Mouse (Mus musculus) myocyte (in vitro differentiated cells): Measurements from ENCODE around the gene Prkn. TPM values are rescaled to one million over a fixed set of nuclear protein-coding genes. Genes with fewer than 3 reads are reported as not detected.

ENCODE experiments used
- H3K27me3 ChIP-seq: one replicate; pipeline ENCODE4 v1.6.1; 2011; ENCODE audit not compliant: control insufficient read depth, insufficient read depth, insufficient read length
- H3K36me3 ChIP-seq: one replicate; pipeline ENCODE4 v1.6.1; 2011; ENCODE audit not compliant: control insufficient read depth, insufficient read depth
- H3K4me2 ChIP-seq: one replicate; pipeline ENCODE4 v1.6.1; 2011; ENCODE audit warnings: low read depth, control low read depth
- H3K4me3 ChIP-seq: one replicate; pipeline ENCODE4 v1.5.1; 2011; ENCODE audit warnings: mild to moderate bottlenecking, control low read depth, moderate library complexity
- H3K79me2 ChIP-seq: one replicate; pipeline ENCODE4 v1.6.1; 2011; ENCODE audit not compliant: control insufficient read depth, insufficient read depth
- H3ac ChIP-seq: one replicate; pipeline ENCODE4 v1.6.1; 2011; ENCODE audit not compliant: control insufficient read depth, insufficient read length
- CEBPB ChIP-seq: IDR thresholded peaks from 2 replicates; pipeline ENCODE4 v1.6.1; 2011; ENCODE audit warnings: mild to moderate bottlenecking, moderate library complexity; ENCODE audit not compliant: poor library complexity, insufficient read depth, severe bottlenecking
- E2F4 ChIP-seq: IDR thresholded peaks from one replicate; pipeline ENCODE4 v1.6.1; 2011; ENCODE audit warnings: mild to moderate bottlenecking, control low read depth, moderate library complexity; ENCODE audit not compliant: insufficient read depth
- MAX ChIP-seq: IDR thresholded peaks from one replicate; pipeline ENCODE4 v1.6.1; 2011; ENCODE audit warnings: low read depth, mild to moderate bottlenecking, control low read depth
- MYOD1 ChIP-seq, 3 experiments: IDR thresholded peaks; one replicate each; pipeline ENCODE4 v1.6.1; 2011; ENCODE audit warnings: control low read depth in 2 of 3, low read depth in 2 of 3, mild to moderate bottlenecking in 2 of 3, moderate library complexity in 1 of 3; ENCODE audit not compliant: insufficient read length in 2 of 3, control insufficient read depth in 1 of 3
- MYOG ChIP-seq, 3 experiments: IDR thresholded peaks; one replicate each; pipeline ENCODE4 v1.6.1; 2011; ENCODE audit warnings: control low read depth in 2 of 3, low read depth in 2 of 3, mild to moderate bottlenecking in 2 of 3; ENCODE audit not compliant: insufficient read length in 2 of 3, control insufficient read depth in 1 of 3, insufficient read depth in 1 of 3
- POLR2A ChIP-seq: IDR thresholded peaks from one replicate; pipeline ENCODE4 v1.6.1; 2011; ENCODE audit warnings: low read depth, mild to moderate bottlenecking, control low read depth, moderate library complexity; ENCODE audit not compliant: insufficient read length
- POLR2AphosphoS2 ChIP-seq: IDR thresholded peaks from one replicate; pipeline ENCODE4 v1.6.1; 2011; ENCODE audit warnings: low read depth, control low read depth; ENCODE audit not compliant: insufficient read length
- REST ChIP-seq: IDR thresholded peaks from one replicate; pipeline ENCODE4 v1.6.1; 2011; ENCODE audit warnings: mild to moderate bottlenecking, control low read depth, moderate library complexity; ENCODE audit not compliant: insufficient read depth, insufficient read length
- SRF ChIP-seq: IDR thresholded peaks from one replicate; pipeline ENCODE4 v1.6.1; 2011; ENCODE audit warnings: low read depth; ENCODE audit not compliant: control insufficient read depth, insufficient read length
- TCF12 ChIP-seq: IDR thresholded peaks from one replicate; pipeline ENCODE4 v1.6.1; 2011; ENCODE audit warnings: mild to moderate bottlenecking, control low read depth; ENCODE audit not compliant: poor library complexity, insufficient read depth, severe bottlenecking
- TCF3 ChIP-seq: IDR thresholded peaks from one replicate; pipeline ENCODE4 v1.6.1; 2011; ENCODE audit warnings: low read depth, control low read depth; ENCODE audit not compliant: insufficient read length
- USF1 ChIP-seq: IDR thresholded peaks from one replicate; pipeline ENCODE4 v1.6.1; 2011; ENCODE audit warnings: low read depth, mild to moderate bottlenecking, control low read depth, moderate library complexity
- polyA plus RNA-seq: library from polyadenylated mRNA; unstranded; fragments of >200 nt; fragmentation: generic; extraction: Trizol; gene quantifications from one replicate; pipeline ENCODE4 v1.2.1, GENCODE M21; 2012; ENCODE audit warnings: missing spikeins

The Prkn gene
- polyA plus RNA-seq, 1 experiment = 0.26 TPM

DNA sequence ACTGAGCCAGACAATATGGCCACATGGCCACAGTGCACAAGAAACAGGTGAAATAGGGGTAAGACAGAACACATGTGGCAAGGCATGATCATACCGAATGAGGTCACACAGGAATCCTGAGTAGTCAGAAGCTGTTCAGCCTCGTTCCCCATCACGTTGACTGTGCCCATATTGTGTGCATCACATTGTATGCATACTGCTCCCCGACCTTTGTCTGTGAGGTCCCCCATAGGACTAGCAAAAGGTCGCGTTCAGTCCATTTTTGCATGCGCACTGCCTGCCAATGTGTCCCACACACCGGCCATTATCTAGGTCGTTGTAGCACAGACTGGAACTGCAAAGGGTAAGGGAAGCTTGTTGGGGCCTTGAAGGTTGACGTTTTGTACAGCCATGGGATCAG, 1030.4 kb downstream of the Prkn start:
- H3K79me2 ChIP-seq = no peaks in the 10 kb centered on the region
- no peak overlapping the region for H3ac ChIP-seq
- H3K36me3 ChIP-seq = no peaks in the 10 kb centered on the region
- H3K27me3 ChIP-seq = no peaks in the 10 kb centered on the region
- no peak overlapping the region for H3K4me3 ChIP-seq
- no peak overlapping the region for H3K4me2 ChIP-seq
- TF ChIP-seq MAX (no peak), REST (no peak), MYOD1 (IDR thresholded peaks at IDR 0.05; ENCODE audit: control insufficient read depth in 1 of 3, insufficient read length in 2 of 3, low read depth in 2 of 3) (no peak), SRF (no peak), E2F4 (no peak), USF1 (no peak), POLR2AphosphoS2 (no peak), TCF12 (no peak), MYOG (IDR thresholded peaks at IDR 0.05; ENCODE audit: control insufficient read depth in 1 of 3, insufficient read depth in 1 of 3, insufficient read length in 2 of 3, low read depth in 2 of 3) (no peak), POLR2A (no peak), TCF3 (no peak), CEBPB (no peak)

DNA sequence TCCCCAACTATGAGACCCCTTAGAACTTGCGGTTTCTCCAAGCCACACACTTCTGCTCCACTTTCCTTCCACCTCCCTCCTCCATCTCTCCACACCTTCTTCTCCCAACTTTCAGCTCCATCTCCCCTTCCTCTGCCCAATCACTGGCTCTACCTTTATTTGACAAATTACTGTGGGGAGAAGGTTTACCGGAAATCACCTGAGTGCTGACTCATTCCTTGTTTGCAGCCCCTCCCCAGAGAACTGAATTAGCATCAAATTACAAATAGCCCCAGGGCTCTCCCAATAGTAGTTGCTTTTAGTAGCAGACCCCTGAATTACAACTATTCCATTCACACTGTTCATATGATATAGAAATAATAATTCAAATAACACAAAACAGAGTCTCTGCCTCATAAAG, 1036.1 kb downstream of the Prkn start:
- no peak for TF ChIP-seq POLR2A
- no peak for TF ChIP-seq USF1
- no peak for TF ChIP-seq E2F4
- TF ChIP-seq MYOD1 (IDR thresholded peaks at IDR 0.05; ENCODE audit: control insufficient read depth in 1 of 3, insufficient read length in 2 of 3, low read depth in 2 of 3) = no peak
- no peak for TF ChIP-seq TCF12
- TF ChIP-seq MAX = no peak
- no peak for TF ChIP-seq SRF
- TF ChIP-seq TCF3 = no peak
- no peak for TF ChIP-seq CEBPB
- TF ChIP-seq MYOG (IDR thresholded peaks at IDR 0.05; ENCODE audit: control insufficient read depth in 1 of 3, insufficient read depth in 1 of 3, insufficient read length in 2 of 3, low read depth in 2 of 3) = no peak
- TF ChIP-seq POLR2AphosphoS2 = no peak
- TF ChIP-seq REST = no peak
- no peak overlapping the region for H3ac ChIP-seq
- no peaks in the 10 kb centered on the region for H3K36me3 ChIP-seq
- H3K4me2 ChIP-seq = no peak overlapping the region
- H3K27me3 ChIP-seq = no peaks in the 10 kb centered on the region
- H3K79me2 ChIP-seq = no peaks in the 10 kb centered on the region
- H3K4me3 ChIP-seq = no peak overlapping the region

DNA sequence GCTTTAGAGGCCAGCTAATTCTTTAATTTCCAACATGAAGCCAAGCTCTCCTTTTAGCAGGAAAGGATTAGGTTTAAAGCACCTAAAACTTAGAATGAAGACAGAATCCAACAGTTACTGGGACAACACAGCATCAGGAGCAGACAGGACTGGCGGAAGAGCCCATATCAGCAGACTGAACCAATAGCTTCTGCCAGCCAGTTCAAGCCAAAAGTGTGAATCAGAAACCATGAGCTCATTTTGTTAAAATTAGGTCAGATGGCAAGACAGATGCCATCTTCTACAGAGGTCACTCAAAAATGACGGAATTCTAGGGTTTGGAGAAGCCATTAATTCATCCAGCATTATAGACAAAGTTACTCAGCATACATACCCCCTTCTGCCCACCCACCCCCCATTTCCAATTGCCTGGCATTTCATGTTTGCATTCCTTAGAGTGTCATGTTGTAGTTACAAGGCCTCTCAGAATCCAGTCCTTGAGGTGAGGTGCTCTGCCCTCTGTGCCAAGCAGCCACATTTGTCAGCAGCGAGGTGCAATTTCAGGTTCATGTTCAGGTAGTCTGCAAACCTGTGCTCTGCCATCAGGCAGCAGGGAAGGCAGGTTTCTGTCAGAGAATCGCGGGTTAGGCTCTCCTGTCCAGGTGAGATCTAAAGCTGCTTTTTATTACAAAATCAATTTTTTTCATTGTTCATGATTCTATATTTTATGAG, 1041.1 kb downstream of the Prkn start:
- H3K36me3 ChIP-seq = no peaks in the 10 kb centered on the region
- H3K4me3 ChIP-seq = no peak overlapping the region
- no peak overlapping the region for H3ac ChIP-seq
- no peaks in the 10 kb centered on the region for H3K27me3 ChIP-seq
- H3K79me2 ChIP-seq = no peaks in the 10 kb centered on the region
- H3K4me2 ChIP-seq = no peak overlapping the region
- TF ChIP-seq POLR2AphosphoS2 (no peak), MAX (no peak), POLR2A (no peak), TCF3 (no peak), SRF (no peak), CEBPB (no peak)

DNA sequence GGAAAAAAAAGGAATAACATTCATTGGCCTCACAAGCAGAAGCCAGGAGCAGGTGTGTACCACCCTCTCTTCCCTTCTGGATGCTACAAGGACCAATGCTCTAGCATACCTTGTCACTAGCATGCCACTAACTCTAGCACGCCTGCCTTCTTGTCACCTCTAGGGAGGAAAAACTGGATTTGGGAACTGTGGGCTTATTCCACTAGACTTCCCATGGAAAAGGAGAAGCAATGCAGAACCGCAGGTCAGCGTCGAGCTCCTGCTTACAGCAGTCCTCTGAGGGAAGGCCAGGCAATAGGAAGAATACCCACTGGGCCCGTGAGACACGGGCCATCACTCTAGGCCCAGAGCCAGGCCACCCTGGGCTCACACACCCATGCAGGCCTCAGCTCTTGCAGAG, 1045.4 kb downstream of the Prkn start:
- Histone ChIP-seq H3K36me3 (no peaks in the 10 kb centered on the region), H3ac (no peak overlapping the region), H3K4me3 (no peak overlapping the region), H3K4me2 (no peak overlapping the region), H3K79me2 (no peaks in the 10 kb centered on the region), H3K27me3 (no peaks in the 10 kb centered on the region)
- TF ChIP-seq MYOD1 (IDR thresholded peaks at IDR 0.05; ENCODE audit: control insufficient read depth in 1 of 3, insufficient read length in 2 of 3, low read depth in 2 of 3) = no peak
- no peak for TF ChIP-seq USF1
- TF ChIP-seq REST = no peak
- no peak for TF ChIP-seq MYOG (IDR thresholded peaks at IDR 0.05; ENCODE audit: control insufficient read depth in 1 of 3, insufficient read depth in 1 of 3, insufficient read length in 2 of 3, low read depth in 2 of 3)
- TF ChIP-seq TCF3 = no peak
- TF ChIP-seq TCF12 = no peak
- no peak for TF ChIP-seq SRF

DNA sequence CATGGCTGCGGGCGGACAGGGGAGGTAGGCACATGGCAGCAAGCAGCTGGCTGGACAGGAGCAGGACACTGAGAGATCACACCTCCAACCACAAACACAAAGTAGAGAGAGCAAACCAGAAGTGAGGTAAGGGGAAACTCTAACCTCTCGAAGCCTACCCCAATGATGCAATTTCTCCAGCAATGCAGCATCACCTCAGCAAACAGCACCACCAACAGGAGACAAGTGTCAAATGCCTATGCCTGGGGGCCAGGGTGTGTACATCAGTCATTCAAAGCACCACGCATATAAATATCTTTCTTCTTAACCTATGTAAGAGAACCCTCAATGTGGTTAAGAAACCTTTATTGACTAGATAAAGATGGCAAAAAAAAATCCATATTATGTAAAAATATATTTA, 1046.8 kb downstream of the Prkn start:
- Histone ChIP-seq H3ac (no peak overlapping the region), H3K36me3 (no peaks in the 10 kb centered on the region), H3K4me2 (no peak overlapping the region), H3K27me3 (no peaks in the 10 kb centered on the region), H3K4me3 (no peak overlapping the region), H3K79me2 (no peaks in the 10 kb centered on the region)
- TF ChIP-seq REST (no peak), CEBPB (no peak), MYOD1 (IDR thresholded peaks at IDR 0.05; ENCODE audit: control insufficient read depth in 1 of 3, insufficient read length in 2 of 3, low read depth in 2 of 3) (no peak), POLR2A (no peak), TCF12 (no peak), USF1 (no peak), POLR2AphosphoS2 (no peak), MYOG (IDR thresholded peaks at IDR 0.05; ENCODE audit: control insufficient read depth in 1 of 3, insufficient read depth in 1 of 3, insufficient read length in 2 of 3, low read depth in 2 of 3) (no peak), SRF (no peak), E2F4 (no peak), MAX (no peak), TCF3 (no peak)
